Mouse (Mus musculus): Measurements from ENCODE around the gene Morn5. TPM values are rescaled to one million over a fixed set of nuclear protein-coding genes. Genes with fewer than 3 reads are reported as not detected.

Gene Morn5
- polyA plus RNA-seq, 1 experiment from 2014 or later: not detected

DNA sequence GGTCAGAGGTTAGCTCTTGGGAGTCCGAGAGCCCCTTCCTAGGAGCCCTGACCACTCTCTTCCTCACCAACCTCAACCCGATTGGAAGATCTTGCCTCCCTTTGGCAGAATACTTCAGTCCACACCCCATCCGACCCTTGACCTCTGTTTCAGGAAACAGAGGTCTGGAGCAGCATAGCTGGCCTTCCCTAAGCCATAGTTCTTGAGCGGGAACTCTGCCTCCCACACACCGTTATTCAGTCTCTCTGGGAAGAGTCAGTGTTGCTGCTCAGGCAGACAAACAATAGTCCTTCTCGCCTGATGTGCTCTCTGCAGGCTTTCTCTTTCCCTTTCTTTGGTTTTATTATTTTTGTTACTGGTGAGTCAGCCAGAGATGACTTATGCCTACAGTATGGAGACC is 50.5 kb downstream of the Morn5 start:
- peaks cover 9 to 29% of the 10 kb centered on the region in 2 experiments for H3K4me1 ChIP-seq (ENCODE audit: control insufficient read depth in 2 of 2, insufficient read depth in 2 of 2, low read length in 2 of 2)
- H3K27me3 ChIP-seq (ENCODE audit: control insufficient read depth, insufficient read depth, low read length): peaks cover 98% of the 10 kb centered on the region
- 6% methylated on average over 6 of the region's 6 CpGs for WGBS
- H3K9me3 ChIP-seq (ENCODE audit: control insufficient read depth, low read length): no peaks in the 10 kb centered on the region
- no peak overlapping the region for H3K27ac ChIP-seq (replicated peaks in 1 of 2; ENCODE audit: control insufficient read depth in 1 of 2, insufficient read depth in 1 of 2, low read depth in 2 of 2, low read length in 2 of 2)
- no peaks in the 10 kb centered on the region for H3K36me3 ChIP-seq (ENCODE audit: control insufficient read depth, insufficient read depth, low read length)
- no peak overlapping the region for H3K4me2 ChIP-seq (ENCODE audit: low read length)
- no peak overlapping the region for H3K9ac ChIP-seq (ENCODE audit: low read length)
- H3K4me3 ChIP-seq (ENCODE audit: control insufficient read depth in 1 of 2, insufficient read depth in 1 of 2, low read depth in 1 of 2, low read length in 2 of 2): no peak overlapping the region
- no peak for ATAC-seq (ENCODE audit: insufficient number of reproducible peaks, insufficient read depth, low FRiP score, low read depth)

DNA sequence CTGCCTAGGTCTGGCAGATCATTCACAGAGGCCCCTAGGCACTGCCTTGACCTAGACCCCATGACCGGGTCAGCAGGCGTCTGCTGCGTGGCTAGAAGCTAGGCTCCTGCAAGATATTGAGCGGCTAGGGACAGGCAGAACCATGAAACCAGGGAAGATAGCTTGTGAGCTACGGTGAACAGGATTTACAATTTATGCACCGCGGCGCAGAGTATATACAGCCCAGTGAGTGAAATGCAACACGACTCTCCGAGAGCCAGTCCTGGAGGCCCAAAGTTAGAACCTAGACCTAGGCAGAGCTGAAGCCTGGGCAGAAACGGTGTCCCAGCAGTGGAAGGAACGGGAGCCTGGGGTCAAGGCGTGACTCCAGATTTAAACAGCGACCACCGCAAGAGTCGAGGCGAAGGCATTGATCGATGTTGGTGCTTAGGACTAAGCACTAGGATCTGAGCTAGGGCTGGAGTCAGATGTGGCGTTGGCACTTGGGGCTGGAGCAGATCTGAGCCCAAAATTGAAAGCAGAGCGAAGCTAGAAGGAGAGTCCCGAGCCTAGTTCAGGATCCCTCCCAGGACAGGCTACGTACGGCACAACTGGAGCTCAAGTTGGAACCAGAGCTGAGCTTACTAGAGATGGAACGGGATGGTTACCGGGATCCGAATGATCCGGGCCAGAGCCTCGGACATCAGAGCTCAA is 52.8 kb downstream of the Morn5 start:
- Histone ChIP-seq H3K36me3 (ENCODE audit: control insufficient read depth, insufficient read depth, low read length) (no peaks in the 10 kb centered on the region), H3K9me3 (ENCODE audit: control insufficient read depth, low read length) (no peaks in the 10 kb centered on the region), H3K27me3 (ENCODE audit: control insufficient read depth, insufficient read depth, low read length) (peaks cover 98% of the 10 kb centered on the region), H3K4me3 (ENCODE audit: control insufficient read depth in 1 of 2, insufficient read depth in 1 of 2, low read depth in 1 of 2, low read length in 2 of 2) (peak overlapping the region; percentile 15 to 50; a peak in 3 of 4 replicates), H3K9ac (ENCODE audit: low read length) (peak overlapping the region; percentile 21; the same call in 1 of the 2 replicates), H3K4me2 (ENCODE audit: low read length) (peak overlapping the region; percentile 80), H3K4me1 (ENCODE audit: control insufficient read depth in 2 of 2, insufficient read depth in 2 of 2, low read length in 2 of 2) (peaks cover 14 to 38% of the 10 kb centered on the region in 2 experiments), H3K27ac (replicated peaks in 1 of 2; ENCODE audit: control insufficient read depth in 1 of 2, insufficient read depth in 1 of 2, low read depth in 2 of 2, low read length in 2 of 2) (no peak overlapping the region)
- WGBS: 9% methylated on average over 28 of the region's 28 CpGs
- no peak for ATAC-seq (ENCODE audit: insufficient number of reproducible peaks, insufficient read depth, low FRiP score, low read depth)

DNA sequence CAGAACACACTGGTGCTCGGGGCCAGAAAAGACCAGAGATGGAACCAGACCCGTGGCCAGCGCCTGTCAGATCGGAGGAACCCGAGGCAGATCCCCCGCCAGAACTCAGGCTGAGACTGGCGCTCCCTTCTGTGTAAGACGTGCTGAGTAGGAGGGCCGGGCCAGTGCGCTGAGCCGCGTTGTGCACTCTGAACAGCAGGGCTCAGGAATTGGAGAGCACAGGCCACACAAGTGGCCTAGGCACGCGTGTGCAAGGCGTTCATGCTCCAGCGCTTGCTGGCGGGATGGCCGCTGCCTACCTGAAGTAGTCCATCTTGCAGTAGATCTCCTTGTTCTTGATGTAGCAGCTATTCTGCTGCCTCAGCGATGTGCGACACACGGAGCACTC is 53.3 kb downstream of the Morn5 start:
- H3K27me3 ChIP-seq (ENCODE audit: control insufficient read depth, insufficient read depth, low read length): peaks cover 98% of the 10 kb centered on the region
- no peak overlapping the region for H3K27ac ChIP-seq (replicated peaks in 1 of 2; ENCODE audit: control insufficient read depth in 1 of 2, insufficient read depth in 1 of 2, low read depth in 2 of 2, low read length in 2 of 2)
- WGBS: 1% methylated on average over 21 of the region's 21 CpGs
- peak overlapping the region; percentile 21; the same call in 1 of the 2 replicates for H3K9ac ChIP-seq (ENCODE audit: low read length)
- no peaks in the 10 kb centered on the region for H3K9me3 ChIP-seq (ENCODE audit: control insufficient read depth, low read length)
- H3K36me3 ChIP-seq (ENCODE audit: control insufficient read depth, insufficient read depth, low read length): no peaks in the 10 kb centered on the region
- peak overlapping the region; percentile 15 to 50 for H3K4me3 ChIP-seq (ENCODE audit: control insufficient read depth in 1 of 2, insufficient read depth in 1 of 2, low read depth in 1 of 2, low read length in 2 of 2)
- H3K4me2 ChIP-seq (ENCODE audit: low read length): peak overlapping the region; percentile 80
- no peak for ATAC-seq (ENCODE audit: insufficient number of reproducible peaks, insufficient read depth, low FRiP score, low read depth)
- peaks cover 14 to 38% of the 10 kb centered on the region in 2 experiments for H3K4me1 ChIP-seq (ENCODE audit: control insufficient read depth in 2 of 2, insufficient read depth in 2 of 2, low read length in 2 of 2)

DNA sequence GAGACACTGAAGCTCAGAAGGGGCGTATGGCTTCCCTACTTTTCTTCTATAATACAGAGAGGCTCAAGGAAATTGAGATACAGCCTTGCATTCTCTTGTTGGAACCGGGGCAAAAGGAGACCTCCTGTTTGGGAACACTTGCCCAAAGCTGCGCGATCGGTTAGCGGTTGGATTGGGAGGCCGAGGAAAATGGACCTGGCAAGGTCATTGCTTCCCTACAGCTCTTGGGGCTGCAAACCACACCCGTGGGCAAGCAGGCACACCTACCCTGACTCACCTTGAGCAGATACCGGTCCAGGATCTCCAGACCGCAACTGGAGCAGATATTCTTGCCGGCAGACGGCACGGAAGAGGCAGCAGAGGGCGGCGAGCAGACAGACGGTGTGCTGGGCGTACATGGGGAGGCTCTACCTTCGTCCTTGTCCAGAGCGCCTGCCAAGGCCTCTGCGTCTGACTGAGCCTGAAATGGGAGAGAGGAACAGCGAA is 53.9 kb downstream of the Morn5 start:
- Histone ChIP-seq H3K4me3 (ENCODE audit: control insufficient read depth in 1 of 2, insufficient read depth in 1 of 2, low read depth in 1 of 2, low read length in 2 of 2) (peak overlapping the region; percentile 15 to 50), H3K27ac (replicated peaks in 1 of 2; ENCODE audit: control insufficient read depth in 1 of 2, insufficient read depth in 1 of 2, low read depth in 2 of 2, low read length in 2 of 2) (no peak overlapping the region), H3K9me3 (ENCODE audit: control insufficient read depth, low read length) (no peaks in the 10 kb centered on the region), H3K27me3 (ENCODE audit: control insufficient read depth, insufficient read depth, low read length) (peaks cover 98% of the 10 kb centered on the region), H3K36me3 (ENCODE audit: control insufficient read depth, insufficient read depth, low read length) (no peaks in the 10 kb centered on the region), H3K9ac (ENCODE audit: low read length) (peak overlapping the region; percentile 21; the same call in 1 of the 2 replicates), H3K4me2 (ENCODE audit: low read length) (peak overlapping the region; percentile 80), H3K4me1 (ENCODE audit: control insufficient read depth in 2 of 2, insufficient read depth in 2 of 2, low read length in 2 of 2) (peaks cover 14 to 38% of the 10 kb centered on the region in 2 experiments)
- ATAC-seq (ENCODE audit: insufficient number of reproducible peaks, insufficient read depth, low FRiP score, low read depth): no peak
- WGBS: 2% methylated on average over 21 of the region's 21 CpGs

DNA sequence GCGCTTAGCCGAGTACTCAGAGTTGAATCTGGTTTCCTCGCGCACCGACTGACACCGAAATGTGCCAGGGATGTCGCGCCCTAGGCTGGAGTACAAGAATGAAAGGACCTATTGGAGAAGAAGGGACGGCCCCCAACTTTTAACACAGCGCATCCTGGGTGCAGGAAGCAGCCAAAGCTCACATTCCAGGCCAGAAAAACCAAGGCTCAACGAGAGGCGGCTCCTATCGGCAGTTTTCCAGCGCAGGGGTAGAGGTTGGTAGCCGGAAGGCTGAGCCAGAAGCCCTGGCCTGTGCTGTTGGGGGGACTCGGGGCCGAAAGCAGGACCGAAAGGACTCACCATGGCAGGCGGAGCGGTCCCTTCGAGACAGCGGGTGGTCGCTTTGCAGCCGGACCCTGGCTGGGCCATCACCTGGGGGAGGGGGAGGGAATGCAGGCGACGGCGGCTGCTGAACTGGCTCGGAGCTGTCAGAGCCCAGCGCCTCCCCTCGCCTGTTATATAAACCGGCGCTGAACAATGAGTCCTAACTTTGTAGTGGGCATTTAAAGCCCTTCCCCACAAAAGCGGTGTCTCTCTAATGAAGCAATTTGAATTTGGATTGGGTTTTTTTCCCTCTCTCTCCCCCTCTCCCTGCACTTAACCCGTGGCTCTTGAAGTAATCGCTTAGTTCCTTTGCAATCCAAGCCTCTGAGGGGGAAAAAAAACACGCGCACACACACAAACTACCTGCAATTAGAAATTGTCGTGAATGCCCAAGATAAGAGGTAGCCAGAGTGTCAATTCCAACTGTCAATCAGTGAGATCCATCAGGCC is 54.5 kb downstream of the Morn5 start:
- Histone ChIP-seq H3K27me3 (ENCODE audit: control insufficient read depth, insufficient read depth, low read length) (peaks cover 97% of the 10 kb centered on the region), H3K9ac (ENCODE audit: low read length) (peak overlapping the region; percentile 1; the same call in 1 of the 2 replicates)

DNA sequence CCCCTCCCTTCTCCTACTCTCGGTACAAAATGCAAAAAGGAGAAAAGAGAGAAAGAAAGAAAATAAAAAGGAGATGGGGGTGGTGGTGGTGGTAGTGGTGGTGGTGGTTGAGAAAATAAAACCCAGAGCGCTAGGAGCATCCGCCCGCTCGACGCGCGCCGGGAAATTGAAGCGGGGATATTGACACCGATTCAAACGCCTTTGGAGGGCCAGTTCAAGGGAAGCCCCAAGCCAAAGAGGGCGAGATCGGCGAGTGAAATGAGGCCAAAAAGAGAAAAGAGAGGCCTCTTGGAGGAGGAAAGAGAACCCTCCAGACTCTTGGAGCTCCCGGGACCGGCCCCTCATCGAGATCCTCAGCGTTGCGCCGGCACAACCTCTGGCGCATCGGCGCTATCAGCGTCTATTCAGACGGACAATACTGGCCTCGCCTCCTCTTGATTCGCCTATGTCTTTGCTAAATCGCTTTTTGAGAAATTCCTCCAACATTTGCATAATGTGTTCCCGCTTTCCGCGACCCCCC is 55.2 kb downstream of the Morn5 start:
- under 1% methylated on average over 31 of the region's 32 CpGs for WGBS
- Histone ChIP-seq H3K27ac (replicated peaks in 1 of 2; ENCODE audit: control insufficient read depth in 1 of 2, insufficient read depth in 1 of 2, low read depth in 2 of 2, low read length in 2 of 2) (no peak overlapping the region), H3K4me3 (ENCODE audit: control insufficient read depth in 1 of 2, insufficient read depth in 1 of 2, low read depth in 1 of 2, low read length in 2 of 2) (peak overlapping the region; percentile 50)

More for the DNA sequence above, 54.5 kb downstream of the Morn5 start:
- H3K27ac ChIP-seq (replicated peaks in 1 of 2; ENCODE audit: control insufficient read depth in 1 of 2, insufficient read depth in 1 of 2, low read depth in 2 of 2, low read length in 2 of 2): no peak overlapping the region
- WGBS: 2% methylated on average over 38 of the region's 38 CpGs
- H3K9me3 ChIP-seq (ENCODE audit: control insufficient read depth, low read length): no peaks in the 10 kb centered on the region
- H3K4me3 ChIP-seq (ENCODE audit: control insufficient read depth in 1 of 2, insufficient read depth in 1 of 2, low read depth in 1 of 2, low read length in 2 of 2): peak overlapping the region; percentile 15 to 50
- peaks cover 14 to 38% of the 10 kb centered on the region in 2 experiments for H3K4me1 ChIP-seq (ENCODE audit: control insufficient read depth in 2 of 2, insufficient read depth in 2 of 2, low read length in 2 of 2)
- H3K4me2 ChIP-seq (ENCODE audit: low read length): peak overlapping the region; percentile 80
- no peak for ATAC-seq (ENCODE audit: insufficient number of reproducible peaks, insufficient read depth, low FRiP score, low read depth)
- no peaks in the 10 kb centered on the region for H3K36me3 ChIP-seq (ENCODE audit: control insufficient read depth, insufficient read depth, low read length)

DNA sequence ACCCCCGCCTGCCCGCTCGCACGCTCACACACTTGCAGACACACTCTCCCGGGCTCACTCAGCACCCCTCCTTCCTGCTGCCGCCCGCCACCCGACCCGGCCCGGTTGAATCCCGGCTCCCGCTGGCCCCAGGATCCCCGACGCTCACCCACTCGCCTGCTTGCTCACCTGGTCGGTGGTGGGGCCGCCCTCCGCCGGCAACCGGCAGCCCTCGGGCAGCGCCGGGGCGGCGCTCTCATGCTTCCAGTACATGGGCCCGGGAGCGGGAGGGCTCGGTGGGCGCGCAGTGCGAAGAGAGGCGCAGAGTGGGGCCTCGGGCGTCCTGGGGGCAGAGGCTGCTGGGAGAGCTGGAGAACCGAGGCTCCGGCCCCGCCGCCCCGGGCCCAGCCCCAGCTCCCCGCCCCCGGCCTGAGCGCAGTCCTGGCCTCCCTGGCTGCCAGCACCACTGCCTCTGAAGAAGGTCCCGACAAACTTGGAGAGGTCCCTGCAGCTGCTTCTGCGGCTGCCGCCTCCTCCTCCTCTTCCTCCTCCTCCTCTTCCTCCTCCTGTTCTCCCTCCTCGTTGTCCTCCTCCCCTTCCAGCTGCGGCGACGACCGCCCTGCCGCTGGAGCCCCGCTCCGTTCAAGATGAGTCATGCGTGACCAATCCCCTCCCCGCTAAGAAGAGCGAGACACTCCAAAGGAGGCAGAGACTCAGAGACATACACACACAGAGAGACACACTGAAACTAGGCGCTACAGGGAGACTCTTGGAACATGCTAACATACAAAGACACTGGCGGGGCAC is 55.9 kb downstream of the Morn5 start, which contains the start of gene Lhx6:
Lhx6 (minus strand) TSS at position 453 of the 786 bp plus-strand sequence.
- H3K27ac ChIP-seq (replicated peaks in 1 of 2; ENCODE audit: control insufficient read depth in 1 of 2, insufficient read depth in 1 of 2, low read depth in 2 of 2, low read length in 2 of 2): no peak within 1 kb of the TSS
- peak; percentile 29; the same call in 1 of the 2 replicates for ATAC-seq (ENCODE audit: insufficient number of reproducible peaks, insufficient read depth, low FRiP score, low read depth)
- H3K4me2 ChIP-seq (ENCODE audit: low read length): peak within 1 kb of the TSS; percentile 80
- H3K36me3 ChIP-seq (ENCODE audit: control insufficient read depth, insufficient read depth, low read length): no peaks in the 10 kb centered on the region
- peaks cover 14 to 38% of the 10 kb centered on the region in 2 experiments for H3K4me1 ChIP-seq (ENCODE audit: control insufficient read depth in 2 of 2, insufficient read depth in 2 of 2, low read length in 2 of 2)
- 1% methylated on average over 57 of the region's 58 CpGs for WGBS
- H3K9ac ChIP-seq (ENCODE audit: low read length): peak within 1 kb of the TSS; percentile 51
- no peaks in the 10 kb centered on the region for H3K9me3 ChIP-seq (ENCODE audit: control insufficient read depth, low read length)
- peaks cover 95% of the 10 kb centered on the region for H3K27me3 ChIP-seq (ENCODE audit: control insufficient read depth, insufficient read depth, low read length)
- H3K4me3 ChIP-seq (ENCODE audit: control insufficient read depth in 1 of 2, insufficient read depth in 1 of 2, low read depth in 1 of 2, low read length in 2 of 2): peak within 1 kb of the TSS; percentile 50

More for the DNA sequence above, 55.2 kb downstream of the Morn5 start:
- peaks cover 96% of the 10 kb centered on the region for H3K27me3 ChIP-seq (ENCODE audit: control insufficient read depth, insufficient read depth, low read length)
- no peaks in the 10 kb centered on the region for H3K36me3 ChIP-seq (ENCODE audit: control insufficient read depth, insufficient read depth, low read length)
- H3K9me3 ChIP-seq (ENCODE audit: control insufficient read depth, low read length): no peaks in the 10 kb centered on the region
- H3K9ac ChIP-seq (ENCODE audit: low read length): peak overlapping the region; percentile 51
- H3K4me2 ChIP-seq (ENCODE audit: low read length): peak overlapping the region; percentile 80
- peaks cover 14 to 38% of the 10 kb centered on the region in 2 experiments for H3K4me1 ChIP-seq (ENCODE audit: control insufficient read depth in 2 of 2, insufficient read depth in 2 of 2, low read length in 2 of 2)
- ATAC-seq (ENCODE audit: insufficient number of reproducible peaks, insufficient read depth, low FRiP score, low read depth): no peak

Measured in heart, embryonic 14.5 days (tissue).